Mouse (Mus musculus): ENCODE measurements around the gene Srgap1.

The Srgap1 gene

GRCm38 (mm10) chr10:122016631-122017030 is 30.5 kb downstream of the Srgap1 start:
- DNase-seq, result no peak

GRCm38 (mm10) chr10:122012321-122012720 is 34.8 kb downstream of the Srgap1 start:
- DNase-seq, result no peak

GRCm38 (mm10) chr10:122008731-122009391 is 38.3 kb downstream of the Srgap1 start:
- peak; percentile 61 to 72 for DNase-seq

- DNase-seq, result no peak
Measured at GRCm38 (mm10) chr10:122008370-122008730, 38.8 kb downstream of the Srgap1 start.

GRCm38 (mm10) chr10:122006606-122007005 is 40.5 kb downstream of the Srgap1 start:
- DNase-seq, result no peak

- no peak for DNase-seq
Measured at GRCm38 (mm10) chr10:122006151-122006550, 41.0 kb downstream of the Srgap1 start.

- no peak for DNase-seq
Measured at GRCm38 (mm10) chr10:122005560-122005959, 41.6 kb downstream of the Srgap1 start.

- no peak for DNase-seq
Measured at GRCm38 (mm10) chr10:122002930-122003329, 44.2 kb downstream of the Srgap1 start.

GRCm38 (mm10) chr10:121998806-121999205 is 48.3 kb downstream of the Srgap1 start:
- DNase-seq, result no peak

GRCm38 (mm10) chr10:121996500-121996899 is 50.6 kb downstream of the Srgap1 start:
- DNase-seq, result no peak

GRCm38 (mm10) chr10:121995448-121995847 is 51.7 kb downstream of the Srgap1 start:
- no peak for DNase-seq

- DNase-seq, result no peak
Measured at GRCm38 (mm10) chr10:121994660-121995059, 52.5 kb downstream of the Srgap1 start.

GRCm38 (mm10) chr10:121992609-121993008 is 54.5 kb downstream of the Srgap1 start:
- no peak for DNase-seq

GRCm38 (mm10) chr10:121986997-121987396 is 60.1 kb downstream of the Srgap1 start:
- DNase-seq, result no peak

- no peak for DNase-seq
Measured at GRCm38 (mm10) chr10:121984887-121985286, 62.2 kb downstream of the Srgap1 start.

- DNase-seq, result peak; percentile 82 to 85
Measured at GRCm38 (mm10) chr10:121983993-121984610, 63.0 kb downstream of the Srgap1 start.

GRCm38 (mm10) chr10:121975330-121975729 is 71.8 kb downstream of the Srgap1 start:
- no peak for DNase-seq

GRCm38 (mm10) chr10:121974591-121974990 is 72.5 kb downstream of the Srgap1 start:
- DNase-seq, result no peak

- DNase-seq, result no peak
Measured at GRCm38 (mm10) chr10:121973281-121973680, 73.8 kb downstream of the Srgap1 start.

GRCm38 (mm10) chr10:121972249-121972892 is 74.7 kb downstream of the Srgap1 start:
- DNase-seq, result no peak

- DNase-seq, result no peak
Measured at GRCm38 (mm10) chr10:121971658-121972057, 75.5 kb downstream of the Srgap1 start.

- no peak for DNase-seq
Measured at GRCm38 (mm10) chr10:121970912-121971311, 76.2 kb downstream of the Srgap1 start.

- DNase-seq, result no peak
Measured at GRCm38 (mm10) chr10:121964114-121964513, 83.0 kb downstream of the Srgap1 start.

GRCm38 (mm10) chr10:121962053-121962452 is 85.1 kb downstream of the Srgap1 start:
- DNase-seq, result no peak

All from kidney, postnatal 4 days (tissue).